Mouse (Mus musculus): Measurements from ENCODE around the gene Gm21762.
"Not testable (repeated sequence)": the region's sequence is repeated elsewhere in the genome, so short reads cannot be mapped to it uniquely, and the experiment has no call there.

Gm21762 gene

GRCm38 (mm10) chr13:120215847-120216246, at the start of gene Gm21762:
Gm21762 (minus strand) TSS chr13:120215947.
- DNase-seq (ENCODE audit: low spot score in 2 of 2): not testable (repeated sequence)

GRCm38 (mm10) chr13:120262870-120263269, 47.1 kb upstream of the Gm21762 start, which contains the start of gene AF067061:
AF067061 (plus strand) TSS chr13:120263114.
- DNase-seq (ENCODE audit: low spot score in 2 of 2): not testable (repeated sequence)

DNA sequence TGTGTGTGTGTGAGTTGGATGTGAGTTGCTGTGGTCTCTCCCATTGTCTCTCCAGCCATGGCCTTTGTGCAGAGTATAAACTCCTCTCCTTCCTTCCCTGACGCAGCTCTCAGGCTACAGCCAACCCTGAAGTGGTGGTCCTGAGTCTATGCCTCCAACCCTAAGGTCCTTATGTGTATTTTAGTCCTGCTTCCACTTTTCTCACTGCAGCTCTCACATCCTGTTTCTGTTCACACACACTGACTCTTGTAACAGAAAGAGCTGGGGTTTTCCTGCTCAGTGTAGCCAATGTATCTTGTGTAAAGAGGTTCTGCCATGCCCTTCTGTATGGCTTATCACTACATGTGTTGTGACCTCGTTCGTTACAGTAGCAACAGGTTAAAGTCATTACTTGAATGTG, 44.0 kb upstream of the Gm21762 start:
- not testable (repeated sequence) for DNase-seq (ENCODE audit: low spot score in 2 of 2)

DNA sequence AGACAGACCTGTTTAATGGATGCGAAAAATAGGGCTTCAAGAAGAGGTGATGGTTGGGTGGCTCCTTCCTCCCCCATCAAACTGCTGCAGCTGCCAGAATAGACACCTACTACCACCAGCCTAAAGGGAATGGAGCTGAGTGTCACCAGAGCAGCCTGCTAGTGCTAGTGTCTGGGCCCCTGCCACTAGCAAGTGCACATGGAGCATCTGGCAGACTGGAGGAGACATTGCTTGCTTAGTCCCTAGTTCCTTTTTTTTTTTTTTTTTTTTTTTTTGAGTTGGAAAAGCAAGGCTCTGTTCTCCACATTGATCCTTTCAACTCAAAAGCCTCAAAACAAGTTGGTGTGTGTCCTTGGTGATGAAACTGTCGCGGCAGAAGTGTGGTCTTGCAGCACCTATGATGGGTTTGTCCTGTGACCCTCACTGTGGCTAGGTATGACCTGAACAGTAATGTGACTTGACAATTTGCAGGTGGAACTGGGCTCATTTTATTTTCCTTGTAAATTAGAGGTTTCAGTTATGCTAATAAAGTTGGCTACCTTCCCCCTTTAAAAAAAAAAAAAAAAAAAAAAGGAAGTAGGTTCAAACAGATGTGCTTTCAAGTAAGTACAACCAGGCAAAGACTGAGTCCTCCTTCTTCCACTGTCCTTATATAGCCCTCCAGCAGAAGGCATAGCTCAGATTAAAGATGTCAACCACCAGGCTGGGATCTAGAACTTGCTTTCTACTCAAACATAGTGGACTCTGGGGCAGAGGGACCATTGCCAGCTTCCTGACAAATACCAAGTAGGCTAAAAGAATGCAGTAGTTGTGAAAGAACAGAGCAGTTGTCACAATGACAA, 43.3 kb upstream of the Gm21762 start:
- DNase-seq (ENCODE audit: low spot score in 2 of 2): not testable (repeated sequence)

GRCm38 (mm10) chr13:120251208-120251924, 35.6 kb upstream of the Gm21762 start:
- DNase-seq (ENCODE audit: low spot score in 2 of 2): not testable (repeated sequence)

DNA sequence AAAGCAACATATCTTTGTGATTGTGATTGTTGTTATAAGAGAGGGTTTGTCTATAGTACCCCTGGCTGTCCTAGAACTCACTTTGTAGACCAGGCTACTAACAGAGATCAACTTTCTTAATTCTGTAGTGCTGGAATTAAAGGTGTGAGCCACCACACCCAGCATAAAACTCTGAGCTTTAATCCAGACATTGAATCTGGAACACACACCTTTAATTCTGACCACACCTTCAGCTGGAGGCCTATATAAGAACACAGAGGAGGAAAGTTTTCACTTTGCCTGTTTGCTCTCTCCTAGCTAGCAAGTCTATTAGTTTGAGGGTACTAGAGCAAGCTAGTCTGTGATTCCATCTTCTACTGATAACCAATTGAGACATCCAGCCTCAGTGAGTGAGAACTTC, 23.1 kb upstream of the Gm21762 start, which contains the start of gene Gm21731:
TSS of gene Gm21731 (plus strand) at position 301 of the 400 bp plus-strand sequence.
- not testable (repeated sequence) for DNase-seq (ENCODE audit: low spot score in 2 of 2)

DNA sequence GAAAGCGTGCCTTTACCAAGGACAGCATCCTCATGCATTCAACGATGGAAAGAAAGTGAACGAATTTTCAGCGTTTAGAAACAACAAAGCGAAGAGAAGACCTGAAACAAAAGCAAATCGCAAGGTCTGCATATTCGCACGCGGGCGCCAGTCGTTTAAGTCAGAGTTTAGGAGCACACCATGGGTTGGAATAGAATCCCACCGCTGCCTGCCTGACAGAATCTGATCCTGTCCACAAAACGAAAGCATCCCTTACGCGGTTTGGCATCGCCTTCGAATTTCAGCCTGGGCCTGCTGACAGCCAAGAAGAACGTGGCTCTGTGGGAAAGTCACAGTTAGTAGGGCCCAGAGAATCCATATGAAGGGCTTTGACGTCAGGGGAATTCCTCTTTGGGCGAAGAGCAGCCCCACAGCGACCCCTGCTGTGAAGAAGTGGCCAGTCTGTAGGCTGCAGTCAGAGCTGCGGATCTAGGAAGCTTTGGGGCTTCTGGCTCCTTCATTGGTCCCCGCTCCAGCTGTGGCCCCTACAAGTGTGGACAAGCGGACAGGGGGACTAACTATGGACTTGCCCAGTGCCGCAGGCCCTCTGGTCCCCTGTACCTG, 16.8 kb upstream of the Gm21762 start:
- DNase-seq (ENCODE audit: low spot score in 2 of 2): not testable (repeated sequence)

- DNase-seq (ENCODE audit: low spot score in 2 of 2): not testable (repeated sequence)
Measured at GRCm38 (mm10) chr13:120231798-120232197, 16.1 kb upstream of the Gm21762 start.

DNA sequence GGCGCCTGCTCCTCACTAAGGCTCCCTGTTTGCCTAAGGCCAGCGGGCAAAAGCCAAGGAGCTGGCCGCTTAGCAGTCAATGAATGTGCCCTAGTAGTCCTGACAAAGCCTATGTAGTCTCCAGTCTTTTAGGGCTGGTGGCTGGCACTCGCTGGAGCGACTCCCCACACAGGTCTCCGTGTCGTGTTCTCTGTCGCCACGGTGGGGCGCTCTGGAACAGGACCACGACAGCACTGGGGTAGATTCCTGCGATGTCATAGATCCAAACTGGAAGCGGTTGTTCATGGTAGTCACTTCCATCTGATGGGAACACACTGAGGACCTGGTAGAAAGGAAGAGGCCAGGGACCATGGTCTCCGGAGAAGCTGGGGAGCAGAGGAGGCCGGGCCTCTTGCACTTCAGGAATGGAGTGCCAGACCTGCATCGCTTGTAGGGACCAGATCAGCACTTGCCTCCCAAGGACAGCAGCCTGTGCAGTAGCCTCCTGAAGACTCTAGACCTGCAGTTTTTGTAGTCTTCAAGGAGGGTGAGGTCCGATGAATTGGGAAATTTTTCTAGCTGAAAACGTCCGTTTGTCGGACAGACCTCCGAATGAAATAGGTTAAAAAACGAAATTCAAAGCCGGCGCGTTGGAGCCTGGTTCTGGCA, 7.4 kb upstream of the Gm21762 start:
- DNase-seq (ENCODE audit: low spot score in 2 of 2): not testable (repeated sequence)

DNA sequence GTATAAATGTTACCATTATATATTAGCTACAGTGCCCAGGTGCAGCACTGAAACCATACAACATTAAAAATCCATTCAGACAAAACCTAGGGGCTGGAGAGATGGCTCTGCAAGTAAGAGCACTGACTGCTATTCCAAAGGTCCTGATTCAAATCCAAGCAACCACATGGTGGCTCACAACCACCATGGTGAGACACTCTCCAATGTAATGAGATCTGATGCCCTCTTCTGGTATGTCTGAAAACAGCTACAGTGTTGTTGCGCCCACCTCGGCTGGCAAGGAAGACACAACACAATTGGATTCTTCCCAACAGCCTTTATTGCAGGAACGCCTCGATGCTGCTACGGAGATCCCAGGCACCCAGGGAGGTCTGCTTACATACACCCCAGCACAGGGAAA, 5.2 kb upstream of the Gm21762 start:
- DNase-seq (ENCODE audit: low spot score in 2 of 2): not testable (repeated sequence)

DNA sequence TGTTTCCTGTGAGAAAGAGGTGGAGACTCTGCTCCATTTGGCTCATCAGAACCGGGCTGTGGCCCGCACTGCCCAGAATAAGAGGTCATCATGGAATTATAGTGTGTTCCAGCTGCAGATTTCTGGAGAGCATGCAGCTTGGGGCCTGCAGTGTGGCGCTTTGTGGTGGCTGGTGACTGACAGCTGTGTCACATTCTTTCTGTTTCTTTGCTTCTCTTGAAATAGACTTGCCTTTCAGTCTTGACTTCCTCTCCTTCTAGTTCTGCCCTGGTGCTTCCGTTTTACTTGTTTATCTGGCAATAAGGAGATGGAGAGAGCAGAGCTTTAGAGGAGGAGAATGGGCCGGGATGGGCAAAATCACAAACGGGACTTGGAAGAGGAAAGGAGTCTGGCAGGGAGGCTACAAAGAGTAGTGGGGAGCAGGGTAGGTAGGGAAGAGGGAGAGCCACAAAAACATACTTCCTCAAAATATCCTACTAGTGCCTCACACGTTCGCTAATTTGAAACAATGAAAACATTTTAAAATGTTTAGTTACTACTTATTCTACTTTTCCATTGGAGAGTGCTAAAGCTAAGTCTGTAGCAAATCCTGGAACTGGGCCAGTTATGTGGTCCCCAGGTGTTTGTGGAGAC, 19.4 kb downstream of the Gm21762 start:
- not testable (repeated sequence) for DNase-seq (ENCODE audit: low spot score in 2 of 2)

- DNase-seq (ENCODE audit: low spot score in 2 of 2): not testable (repeated sequence)
Measured at GRCm38 (mm10) chr13:120172133-120172532, 43.6 kb downstream of the Gm21762 start, which contains the start of gene Gm21818. Gm21818 (plus strand) TSS chr13:120172433.

GRCm38 (mm10) chr13:120168301-120168700, 47.4 kb downstream of the Gm21762 start:
- not testable (repeated sequence) for DNase-seq (ENCODE audit: low spot score in 2 of 2)

Measured in frontal cortex, postnatal 36 days (tissue).